Mouse (Mus musculus) myocyte (in vitro differentiated cells): ENCODE measurements around the gene Mfsd13b.

ENCODE experiments used
- E2F4 ChIP-seq: IDR thresholded peaks from one replicate; pipeline ENCODE4 v1.6.1; 2011; ENCODE audit warnings: mild to moderate bottlenecking, control low read depth, moderate library complexity; ENCODE audit not compliant: insufficient read depth
- MYOD1 ChIP-seq, 3 experiments: IDR thresholded peaks; one replicate each; pipeline ENCODE4 v1.6.1; 2011; ENCODE audit warnings: control low read depth in 2 of 3, low read depth in 2 of 3, mild to moderate bottlenecking in 2 of 3, moderate library complexity in 1 of 3; ENCODE audit not compliant: insufficient read length in 2 of 3, control insufficient read depth in 1 of 3
- POLR2A ChIP-seq: IDR thresholded peaks from one replicate; pipeline ENCODE4 v1.6.1; 2011; ENCODE audit warnings: low read depth, mild to moderate bottlenecking, control low read depth, moderate library complexity; ENCODE audit not compliant: insufficient read length
- POLR2AphosphoS2 ChIP-seq: IDR thresholded peaks from one replicate; pipeline ENCODE4 v1.6.1; 2011; ENCODE audit warnings: low read depth, control low read depth; ENCODE audit not compliant: insufficient read length
- TCF3 ChIP-seq: IDR thresholded peaks from one replicate; pipeline ENCODE4 v1.6.1; 2011; ENCODE audit warnings: low read depth, control low read depth; ENCODE audit not compliant: insufficient read length
- USF1 ChIP-seq: IDR thresholded peaks from one replicate; pipeline ENCODE4 v1.6.1; 2011; ENCODE audit warnings: low read depth, mild to moderate bottlenecking, control low read depth, moderate library complexity

GRCm38 (mm10) chr7:121002407-121002928, 20.2 kb downstream of the Mfsd13b start:
- TF ChIP-seq POLR2AphosphoS2 (no peak), POLR2A (no peak), MYOD1 (IDR thresholded peaks at IDR 0.05; ENCODE audit: control insufficient read depth in 1 of 3, insufficient read length in 2 of 3, low read depth in 2 of 3) (no peak), USF1 (no peak), TCF3 (no peak), E2F4 (no peak)
